Mouse (Mus musculus): ENCODE data around the gene Accsl.

DNA sequence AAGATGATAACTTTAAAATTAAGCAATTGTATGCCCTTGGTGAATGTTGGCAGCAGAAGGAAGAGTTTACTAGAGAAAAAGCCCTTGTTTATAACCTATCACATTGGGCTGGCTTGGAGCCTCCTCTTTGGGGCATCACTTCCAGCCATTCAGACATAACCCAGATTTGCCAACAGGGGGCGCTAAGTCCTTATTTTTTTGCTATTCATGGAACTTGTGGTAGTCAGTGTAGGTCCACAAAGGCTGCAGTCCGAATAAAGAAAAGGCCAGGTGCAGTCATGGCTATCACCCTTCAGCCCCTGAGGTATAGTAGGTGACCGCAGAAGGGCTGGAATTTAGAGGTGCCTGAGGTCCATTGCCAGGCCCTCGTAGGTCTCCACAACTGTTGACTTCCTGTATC is 1.9 kb upstream of the Accsl start:
- TF ChIP-seq CTCF (IDR thresholded peaks at IDR 0.05; ENCODE audit: low read depth), result peak; percentile 77
- TF ChIP-seq EP300 (optimal IDR thresholded peaks at IDR 0.05), result no peak

All from stomach, postnatal 0 days (tissue).